Mouse (Mus musculus): ENCODE results near the gene Ppfibp2.

- TF ChIP-seq GATA1 (IDR thresholded peaks at IDR 0.05; ENCODE audit: borderline replicate concordance, low read length) = no peak
- TF ChIP-seq FLI1 (IDR thresholded peaks at IDR 0.05; ENCODE audit: low read length) = no peak
Measured at GRCm38 (mm10) chr7:107607766-107608165, 12.8 kb downstream of the Ppfibp2 start.
